Mouse (Mus musculus) central nervous system, embryonic 18 days (tissue): ENCODE measurements around the gene Slc5a4b. TPM values are rescaled to one million over a fixed set of nuclear protein-coding genes. Genes with fewer than 3 reads are reported as not detected.

ENCODE experiments used
- polyA plus RNA-seq: library from polyadenylated mRNA; depleted of rRNA; stranded (reverse); fragments of >200 nt; gene quantifications from 2 replicates; pipeline ENCODE4 v1.2.3, GENCODE M21; 2012; rRNA removed

The Slc5a4b gene
- 0.01 and 0.05 TPM in 2 replicates for polyA plus RNA-seq

DNA sequence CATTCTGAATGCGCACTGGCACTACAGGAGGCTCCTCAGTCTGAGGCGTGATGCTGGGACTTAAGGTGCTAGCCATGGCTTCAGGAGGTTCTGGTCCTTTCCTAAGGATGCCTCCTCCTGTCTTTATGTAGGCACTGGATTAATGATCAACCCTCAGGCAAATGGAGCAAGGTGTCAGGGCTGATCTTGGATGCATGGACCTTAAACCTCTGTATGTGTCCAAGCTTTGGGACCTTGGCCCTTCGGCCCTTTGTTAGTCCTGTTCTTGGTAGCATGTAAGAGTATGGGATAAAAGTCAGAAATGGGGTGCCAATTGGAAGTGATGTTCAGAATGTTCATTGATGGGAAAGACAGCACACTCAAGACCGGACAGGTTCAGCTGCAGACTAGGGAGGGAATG lies at the start of gene Slc5a4b:
Slc5a4b (minus strand) TSS at position 101 of the 400 bp plus-strand sequence.

DNA sequence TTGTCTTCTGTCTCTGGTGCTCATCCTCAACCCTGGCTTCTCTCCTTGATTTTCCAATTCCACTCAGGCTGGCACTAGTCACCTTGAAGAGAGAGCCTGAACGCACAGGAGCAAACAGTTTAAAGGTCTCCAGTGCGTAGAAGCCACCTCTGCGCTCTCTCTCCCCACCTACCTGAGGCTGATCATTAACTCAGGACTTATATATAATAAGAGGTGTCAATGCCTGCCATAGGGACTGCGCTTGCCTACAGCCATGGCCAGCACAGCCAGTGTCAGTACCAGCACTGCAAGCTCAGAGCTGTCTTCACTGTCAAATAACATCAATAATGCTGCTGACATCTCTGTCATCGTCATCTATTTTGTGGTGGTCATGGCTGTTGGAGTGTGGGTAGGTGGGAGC lies 36.5 kb upstream of the Slc5a4b start, which contains the start of gene Slc5a4a:
Slc5a4a (plus strand) TSS at position 174 of the 400 bp plus-strand sequence.

DNA sequence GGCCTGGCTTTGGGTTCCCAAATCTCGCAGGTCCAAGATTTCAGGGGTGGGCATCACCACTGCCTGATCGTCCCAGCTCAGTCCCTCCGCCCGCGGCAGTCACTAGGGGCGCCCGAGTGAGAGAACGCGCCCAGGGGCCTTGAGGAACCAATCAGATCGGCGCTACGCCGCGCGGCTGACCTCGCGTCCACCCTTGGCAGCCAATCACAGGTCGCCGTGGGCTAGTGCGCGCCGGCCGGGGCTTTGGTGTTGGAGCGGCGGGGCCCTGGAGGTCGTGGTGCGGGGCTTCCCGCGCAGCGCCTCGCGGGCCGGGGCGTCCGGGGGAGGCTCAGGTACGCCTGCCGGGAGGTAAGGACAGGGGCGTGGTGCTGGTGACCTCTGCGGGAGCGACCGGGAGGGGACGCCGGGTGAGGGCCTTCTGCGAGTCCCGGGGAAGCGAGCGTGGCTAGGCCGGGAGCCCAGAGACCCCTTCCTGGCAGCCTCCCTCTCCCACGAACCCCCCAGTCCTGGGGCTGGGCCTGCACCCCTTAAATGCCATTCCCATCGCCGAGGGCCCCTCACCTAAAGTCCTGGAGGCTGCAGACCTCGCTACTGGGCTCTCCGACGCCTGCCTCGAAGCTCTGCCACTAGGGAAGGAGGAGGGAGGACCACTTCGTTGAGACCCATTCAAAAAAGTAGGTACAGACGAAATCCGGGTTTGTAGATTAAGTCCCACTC lies 78.2 kb downstream of the Slc5a4b start, which contains the start of gene Zfp280b:
Zfp280b (plus strand) TSS at position 249 of the 717 bp plus-strand sequence.

Other genes starting within 250 kb of the Slc5a4b start
- gene Derl3, start 217.5 kb downstream of the Slc5a4b start, polyA plus RNA-seq: 1.8 and 4.1 TPM in 2 replicates
- 96.1 and 115 TPM in 2 replicates for gene Smarcb1, start 189.3 kb downstream of the Slc5a4b start, polyA plus RNA-seq
- gene Chchd10, start 177.8 kb downstream of the Slc5a4b start, polyA plus RNA-seq: 78.2 and 90.8 TPM in 2 replicates
- 20.1 and 24.1 TPM in 2 replicates for gene Mmp11, start 174.5 kb downstream of the Slc5a4b start, polyA plus RNA-seq
- 0.92 and 1.1 TPM in 2 replicates for gene Gm867, start 170.3 kb downstream of the Slc5a4b start, polyA plus RNA-seq
- 0.37 TPM in 1 of 2 replicates, not detected in the other for gene Vpreb3, start 167.9 kb downstream of the Slc5a4b start, polyA plus RNA-seq
- 0.05 and 0.07 TPM in 2 replicates for gene Gm5134, start 156.4 kb downstream of the Slc5a4b start, polyA plus RNA-seq
- gene Zfp280b, start 78.3 kb downstream of the Slc5a4b start, polyA plus RNA-seq: 8.7 and 9.6 TPM in 2 replicates
- 0.19 and 0.30 TPM in 2 replicates for gene Slc5a4a, start 36.5 kb upstream of the Slc5a4b start, polyA plus RNA-seq
- gene Prmt2, start 126.9 kb upstream of the Slc5a4b start, polyA plus RNA-seq: 321 and 322 TPM in 2 replicates
- 4.5 and 11.0 TPM in 2 replicates for gene S100b, start 142.9 kb upstream of the Slc5a4b start, polyA plus RNA-seq
- gene Dip2a, start 234.3 kb upstream of the Slc5a4b start, polyA plus RNA-seq: 48.4 and 50.4 TPM in 2 replicates